Mouse (Mus musculus): ENCODE measurements around the gene Gm21954. TPM values are rescaled to one million over a fixed set of nuclear protein-coding genes. Genes with fewer than 3 reads are reported as not detected.

Gene Gm21954
- polyA plus RNA-seq, 1 experiment from 2014 or later = not detected

DNA sequence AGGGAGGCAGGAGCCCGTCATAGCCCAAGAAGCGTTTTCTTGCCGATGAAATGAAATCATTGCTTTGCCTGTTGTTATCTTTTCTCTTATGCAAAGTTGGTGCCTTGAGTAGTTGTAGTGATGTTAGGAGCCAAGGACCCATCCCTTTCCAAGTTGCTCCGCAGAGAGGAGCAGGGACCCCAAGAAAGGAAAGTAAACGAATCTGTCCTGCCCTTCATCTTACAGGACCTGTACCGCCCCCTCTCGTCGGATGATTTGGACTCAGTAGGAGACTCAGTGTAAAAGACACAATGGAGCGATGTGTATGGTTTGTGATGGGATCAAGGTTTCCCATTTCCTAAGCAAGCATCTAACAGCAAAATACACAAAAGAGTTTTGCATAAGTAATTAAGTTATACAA, 5.7 kb downstream of the Gm21954 start:
- 67% methylated on average over 9 of the region's 9 CpGs for WGBS
- no peak overlapping the region for H3K9ac ChIP-seq (replicated peaks; ENCODE audit: low read length)
- H3K9me3 ChIP-seq (ENCODE audit: low read length) = no peaks in the 10 kb centered on the region
- no peaks in the 10 kb centered on the region for H3K27me3 ChIP-seq (ENCODE audit: insufficient read depth, low read length)
- peak overlapping the region; percentile 38 for H3K4me2 ChIP-seq (replicated peaks; ENCODE audit: low read depth, low read length)
- H3K27ac ChIP-seq (ENCODE audit: low read length) = no peak overlapping the region
- no peaks in the 10 kb centered on the region for H3K36me3 ChIP-seq (ENCODE audit: insufficient read depth, low read length)
- H3K4me3 ChIP-seq (ENCODE audit: low read length) = peak overlapping the region; percentile 4; the same call in 1 of the 2 replicates
- no peak for ATAC-seq (ENCODE audit: low FRiP score, low TSS enrichment)
- peaks cover 11% of the 10 kb centered on the region; the same call in 1 of the 2 replicates for H3K4me1 ChIP-seq (ENCODE audit: insufficient read depth, low read length)

DNA sequence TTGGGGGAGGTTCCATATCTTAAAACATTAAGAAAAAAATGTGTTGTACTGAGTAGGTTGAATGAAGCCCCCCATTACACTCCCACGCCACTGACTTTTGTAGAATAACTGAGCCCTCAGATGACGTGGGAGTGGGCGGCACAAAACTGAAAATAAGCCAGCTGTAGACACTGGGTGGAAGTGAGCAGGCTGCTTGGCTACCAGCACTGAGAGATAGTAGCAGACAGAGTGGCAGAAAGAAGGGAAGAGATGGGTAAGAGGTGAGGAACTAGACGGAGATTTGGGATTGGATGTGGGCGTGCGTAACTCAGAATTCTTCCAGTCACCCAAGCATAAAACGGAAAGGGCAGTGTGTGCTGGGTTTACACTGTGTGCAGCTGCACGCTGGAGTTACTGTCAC, 6.2 kb downstream of the Gm21954 start:
- Histone ChIP-seq H3K27me3 (ENCODE audit: insufficient read depth, low read length) (no peaks in the 10 kb centered on the region), H3K4me2 (replicated peaks; ENCODE audit: low read depth, low read length) (peak overlapping the region; percentile 38), H3K9ac (replicated peaks; ENCODE audit: low read length) (no peak overlapping the region), H3K27ac (ENCODE audit: low read length) (no peak overlapping the region), H3K4me1 (ENCODE audit: insufficient read depth, low read length) (peaks cover 14% of the 10 kb centered on the region; the same call in 1 of the 2 replicates), H3K36me3 (ENCODE audit: insufficient read depth, low read length) (no peaks in the 10 kb centered on the region), H3K4me3 (ENCODE audit: low read length) (no peak overlapping the region; the same call in 1 of the 2 replicates), H3K9me3 (ENCODE audit: low read length) (no peaks in the 10 kb centered on the region)
- no peak for ATAC-seq (ENCODE audit: low FRiP score, low TSS enrichment)
- 57% methylated on average over 8 of the region's 8 CpGs for WGBS

DNA sequence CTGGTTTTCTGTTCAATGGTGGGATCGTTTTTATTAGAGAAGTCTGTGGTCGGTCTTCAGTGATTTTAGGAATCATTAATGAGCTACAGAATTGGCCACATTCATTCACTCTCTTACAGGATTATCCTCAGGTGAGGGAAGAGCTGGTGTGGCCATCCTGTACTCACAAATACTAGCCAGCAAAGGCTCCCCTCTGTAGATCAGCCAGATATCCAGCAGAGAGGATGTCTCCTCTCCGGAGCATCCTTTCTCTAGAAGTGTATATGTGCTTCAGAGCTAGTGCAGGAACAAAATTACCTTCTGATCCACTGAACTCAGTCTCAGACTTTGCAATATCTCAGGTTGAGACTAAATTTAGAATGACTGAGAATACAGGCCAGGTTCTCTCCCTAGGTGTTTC, 7.8 kb downstream of the Gm21954 start:
- peaks cover 14% of the 10 kb centered on the region; the same call in 1 of the 2 replicates for H3K4me1 ChIP-seq (ENCODE audit: insufficient read depth, low read length)
- no peaks in the 10 kb centered on the region for H3K36me3 ChIP-seq (ENCODE audit: insufficient read depth, low read length)
- no peak overlapping the region for H3K9ac ChIP-seq (replicated peaks; ENCODE audit: low read length)
- H3K4me2 ChIP-seq (replicated peaks; ENCODE audit: low read depth, low read length) = no peak overlapping the region
- H3K27ac ChIP-seq (ENCODE audit: low read length) = no peak overlapping the region
- H3K27me3 ChIP-seq (ENCODE audit: insufficient read depth, low read length) = no peaks in the 10 kb centered on the region
- 73% methylated on average over 3 of the region's 3 CpGs for WGBS
- 0 out of 2 replicates have a peak, but pooled peaks cover 3% of the 10 kb centered on the region for H3K9me3 ChIP-seq (ENCODE audit: low read length)
- no peak overlapping the region for H3K4me3 ChIP-seq (ENCODE audit: low read length)
- no peak for ATAC-seq (ENCODE audit: low FRiP score, low TSS enrichment)

DNA sequence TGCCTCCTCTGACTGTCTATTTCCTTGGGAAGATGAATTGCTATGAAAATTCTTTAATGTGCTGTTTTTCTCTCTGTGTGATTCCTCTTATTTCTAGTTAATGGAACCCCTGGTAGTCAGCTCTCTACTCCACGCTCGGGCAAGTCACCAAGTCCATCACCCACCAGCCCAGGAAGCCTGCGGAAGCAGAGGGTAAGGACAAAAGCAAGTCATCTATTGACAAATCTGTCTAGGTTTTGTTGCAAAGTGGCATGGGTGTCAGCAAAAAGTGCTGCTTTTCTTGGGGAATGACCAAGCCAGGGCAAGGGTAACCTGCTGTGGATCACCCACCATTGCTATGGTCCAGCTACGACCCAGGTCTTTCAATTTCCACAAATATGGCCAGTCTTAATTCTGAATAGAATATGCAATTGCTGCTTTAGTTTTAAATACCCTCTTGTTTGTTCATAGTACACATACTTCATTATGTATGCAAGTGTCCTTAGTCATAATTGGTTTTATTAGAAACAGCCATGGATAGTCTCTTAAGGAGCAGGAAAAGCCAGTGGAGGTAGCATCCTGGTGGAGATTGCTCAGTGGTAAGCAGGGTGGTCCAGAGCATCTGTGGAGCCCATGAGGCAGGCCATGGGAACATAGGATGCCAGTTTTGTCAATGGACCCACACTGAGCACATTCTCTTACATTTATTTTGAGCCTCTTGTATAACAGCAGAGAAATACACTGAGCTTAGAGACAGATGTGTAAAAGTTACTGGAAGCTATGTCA, 8.9 kb downstream of the Gm21954 start:
- Histone ChIP-seq H3K27ac (ENCODE audit: low read length) (no peak overlapping the region), H3K4me1 (ENCODE audit: insufficient read depth, low read length) (peaks cover 14% of the 10 kb centered on the region; the same call in 1 of the 2 replicates), H3K9me3 (ENCODE audit: low read length) (0 out of 2 replicates have a peak, but pooled peaks cover 3% of the 10 kb centered on the region), H3K4me3 (ENCODE audit: low read length) (no peak overlapping the region), H3K36me3 (ENCODE audit: insufficient read depth, low read length) (no peaks in the 10 kb centered on the region), H3K27me3 (ENCODE audit: insufficient read depth, low read length) (no peaks in the 10 kb centered on the region), H3K9ac (replicated peaks; ENCODE audit: low read length) (no peak overlapping the region), H3K4me2 (replicated peaks; ENCODE audit: low read depth, low read length) (no peak overlapping the region)
- no peak for ATAC-seq (ENCODE audit: low FRiP score, low TSS enrichment)
- 92% methylated on average over 4 of the region's 4 CpGs for WGBS

DNA sequence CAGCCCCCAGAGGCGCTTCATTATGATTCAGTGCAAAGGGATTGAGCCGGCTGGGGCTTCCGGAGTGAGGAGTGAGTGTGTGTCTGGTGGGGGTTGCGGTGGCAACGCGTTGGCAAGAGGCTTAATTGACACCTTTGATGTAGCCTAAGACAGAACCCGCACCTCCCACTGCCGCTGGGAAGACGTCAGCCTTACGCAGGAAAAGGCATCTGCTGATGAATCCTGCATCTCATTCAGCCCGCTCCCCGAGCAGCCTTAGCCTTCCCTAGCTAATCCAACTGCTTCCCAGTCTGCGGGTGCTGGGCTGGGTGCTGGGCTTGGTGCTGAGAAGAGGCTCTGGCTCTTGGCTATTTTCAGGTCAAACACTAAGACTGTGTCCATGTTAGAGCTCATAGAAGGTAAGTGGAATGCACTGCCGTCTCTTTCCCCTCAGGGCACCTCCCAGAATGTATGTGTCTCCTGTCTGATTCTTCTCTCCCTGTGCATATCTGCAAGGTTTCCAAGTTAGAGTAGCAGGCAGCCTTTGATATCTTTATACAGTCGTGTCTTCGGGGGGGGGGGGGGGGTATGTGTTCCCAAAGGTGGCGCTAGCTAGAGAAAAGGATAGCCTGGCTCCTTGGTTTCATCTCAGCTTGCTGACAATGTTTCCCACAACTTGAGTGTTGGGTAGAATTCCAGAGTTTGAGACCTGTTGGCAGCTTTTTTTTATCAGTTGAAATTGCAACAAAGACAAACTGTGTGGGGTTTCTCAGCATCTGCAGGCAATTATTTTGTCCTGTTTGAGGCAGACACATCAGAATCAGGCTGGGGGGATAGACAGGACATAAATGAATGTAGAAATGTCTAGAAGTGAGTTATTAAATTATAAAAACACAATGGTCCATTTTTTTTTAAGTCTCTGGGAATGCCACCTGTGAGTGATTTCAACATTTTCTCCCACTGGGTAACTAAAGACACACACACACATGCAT, 10.0 kb downstream of the Gm21954 start:
- Histone ChIP-seq H3K27me3 (ENCODE audit: insufficient read depth, low read length) (no peaks in the 10 kb centered on the region), H3K27ac (ENCODE audit: low read length) (no peak overlapping the region), H3K9ac (replicated peaks; ENCODE audit: low read length) (peak overlapping the region; percentile 41), H3K4me1 (ENCODE audit: insufficient read depth, low read length) (peaks cover 14% of the 10 kb centered on the region; the same call in 1 of the 2 replicates), H3K9me3 (ENCODE audit: low read length) (0 out of 2 replicates have a peak, but pooled peaks cover 3% of the 10 kb centered on the region), H3K4me2 (replicated peaks; ENCODE audit: low read depth, low read length) (peak overlapping the region; percentile 60), H3K36me3 (ENCODE audit: insufficient read depth, low read length) (no peaks in the 10 kb centered on the region), H3K4me3 (ENCODE audit: low read length) (peak overlapping the region; percentile 32)
- ATAC-seq (ENCODE audit: low FRiP score, low TSS enrichment) = peak; percentile 67; the same call in 1 of the 2 replicates
- 2% methylated on average over 17 of the region's 17 CpGs for WGBS

DNA sequence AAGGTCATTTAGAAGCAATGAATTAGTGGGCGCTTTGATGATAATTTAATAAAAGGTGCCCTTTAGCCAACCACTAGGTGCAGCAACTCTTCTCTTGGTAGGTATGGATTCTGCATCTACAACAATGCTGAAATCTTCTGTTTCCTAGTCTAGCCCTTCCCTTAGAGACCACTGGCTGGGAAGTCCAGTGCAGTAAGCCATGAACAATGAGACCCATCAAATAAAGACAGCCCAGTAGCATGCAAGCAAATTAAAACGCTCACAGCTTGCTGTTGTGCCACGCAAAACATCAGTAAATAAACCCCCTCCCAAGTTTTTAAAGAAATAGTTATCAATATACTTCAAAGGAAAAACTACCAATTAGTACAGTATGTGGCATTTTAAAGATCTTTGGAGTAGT, 10.9 kb downstream of the Gm21954 start:
- H3K9ac ChIP-seq (replicated peaks; ENCODE audit: low read length) = no peak overlapping the region
- WGBS = 68% methylated on average over 3 of the region's 3 CpGs
- no peaks in the 10 kb centered on the region for H3K27me3 ChIP-seq (ENCODE audit: insufficient read depth, low read length)
- ATAC-seq (ENCODE audit: low FRiP score, low TSS enrichment) = no peak
- no peak overlapping the region; the same call in 1 of the 2 replicates for H3K4me3 ChIP-seq (ENCODE audit: low read length)
- no peak overlapping the region for H3K27ac ChIP-seq (ENCODE audit: low read length)
- 0 out of 2 replicates have a peak, but pooled peaks cover 3% of the 10 kb centered on the region for H3K9me3 ChIP-seq (ENCODE audit: low read length)
- no peaks in the 10 kb centered on the region for H3K36me3 ChIP-seq (ENCODE audit: insufficient read depth, low read length)
- H3K4me1 ChIP-seq (ENCODE audit: insufficient read depth, low read length) = peaks cover 14% of the 10 kb centered on the region; the same call in 1 of the 2 replicates
- peak overlapping the region; percentile 60 for H3K4me2 ChIP-seq (replicated peaks; ENCODE audit: low read depth, low read length)

DNA sequence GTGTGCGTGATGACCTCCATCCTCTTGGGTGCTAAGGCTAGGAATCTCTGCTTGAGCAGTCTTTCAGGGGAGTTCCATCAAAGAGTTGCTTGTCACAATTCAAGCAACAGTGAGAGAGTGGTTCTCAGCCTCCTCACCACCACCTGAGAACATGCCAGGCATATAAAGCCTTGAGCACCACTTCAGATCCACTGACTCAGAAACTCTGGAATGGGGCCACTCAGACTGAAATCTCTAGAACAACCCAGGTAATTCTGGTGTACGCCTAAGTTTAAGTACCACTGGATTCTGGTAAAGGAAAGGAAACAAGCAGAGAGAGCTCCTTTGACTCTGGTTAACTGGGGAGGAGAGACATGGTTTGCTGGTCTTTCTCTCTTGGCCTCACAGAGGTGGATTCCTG, 19.5 kb downstream of the Gm21954 start:
- no peak for ATAC-seq (ENCODE audit: low FRiP score, low TSS enrichment)
- WGBS = 93% methylated on average over 2 of the region's 2 CpGs
- no peaks in the 10 kb centered on the region for H3K36me3 ChIP-seq (ENCODE audit: insufficient read depth, low read length)
- no peak overlapping the region for H3K4me3 ChIP-seq (ENCODE audit: low read length)
- H3K4me1 ChIP-seq (ENCODE audit: insufficient read depth, low read length) = no peaks in the 10 kb centered on the region
- 0 out of 2 replicates have a peak, but pooled peaks cover 2% of the 10 kb centered on the region for H3K9me3 ChIP-seq (ENCODE audit: low read length)
- no peaks in the 10 kb centered on the region for H3K27me3 ChIP-seq (ENCODE audit: insufficient read depth, low read length)
- H3K9ac ChIP-seq (replicated peaks; ENCODE audit: low read length) = no peak overlapping the region
- H3K27ac ChIP-seq (ENCODE audit: low read length) = no peak overlapping the region
- H3K4me2 ChIP-seq (replicated peaks; ENCODE audit: low read depth, low read length) = no peak overlapping the region

DNA sequence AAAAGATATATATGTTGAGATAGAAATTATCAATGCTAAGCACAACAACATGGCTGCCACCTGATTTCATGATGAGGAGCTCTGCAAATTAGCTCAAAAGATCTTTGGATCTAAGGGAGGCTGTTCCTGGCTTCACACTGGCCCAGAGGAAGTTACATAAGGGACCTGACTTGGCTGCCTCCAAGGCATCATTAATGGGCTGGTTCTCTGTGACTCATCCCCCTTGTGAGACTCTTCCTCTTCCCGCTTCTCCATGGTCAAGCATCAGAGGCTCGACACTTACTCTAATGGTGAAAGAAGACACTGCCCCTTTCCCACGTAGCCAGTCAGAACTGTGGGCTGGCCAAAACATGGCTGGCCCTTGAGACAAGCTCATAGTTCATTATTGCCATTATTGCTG, 20.1 kb downstream of the Gm21954 start:
- Histone ChIP-seq H3K9ac (replicated peaks; ENCODE audit: low read length) (no peak overlapping the region), H3K4me1 (ENCODE audit: insufficient read depth, low read length) (no peaks in the 10 kb centered on the region), H3K27ac (ENCODE audit: low read length) (no peak overlapping the region), H3K9me3 (ENCODE audit: low read length) (0 out of 2 replicates have a peak, but pooled peaks cover 2% of the 10 kb centered on the region), H3K4me3 (ENCODE audit: low read length) (no peak overlapping the region), H3K4me2 (replicated peaks; ENCODE audit: low read depth, low read length) (no peak overlapping the region), H3K27me3 (ENCODE audit: insufficient read depth, low read length) (no peaks in the 10 kb centered on the region), H3K36me3 (ENCODE audit: insufficient read depth, low read length) (no peaks in the 10 kb centered on the region)
- 77% methylated on average over 3 of the region's 3 CpGs for WGBS
- ATAC-seq (ENCODE audit: low FRiP score, low TSS enrichment) = no peak

DNA sequence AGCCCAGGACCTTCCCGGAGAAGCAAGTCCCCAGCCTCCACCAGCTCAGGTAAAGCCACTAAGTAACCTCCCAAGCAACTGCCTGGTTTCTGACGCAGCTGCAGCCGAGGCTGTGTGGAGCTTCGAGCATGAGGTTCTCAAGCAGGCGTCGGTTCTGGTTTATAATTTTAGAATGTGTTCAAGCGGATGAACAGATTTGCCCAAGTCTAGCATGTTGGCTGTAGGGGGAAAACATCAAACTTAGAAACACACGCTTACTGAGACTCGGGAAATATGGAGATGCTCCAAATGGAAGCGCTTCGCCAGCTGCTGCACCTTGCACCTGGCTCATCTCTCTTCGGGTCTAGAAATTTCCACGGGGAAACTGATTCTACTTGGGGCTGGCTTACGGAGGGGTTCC, 21.0 kb downstream of the Gm21954 start:
- 96% methylated on average over 14 of the region's 14 CpGs for WGBS
- Histone ChIP-seq H3K27me3 (ENCODE audit: insufficient read depth, low read length) (no peaks in the 10 kb centered on the region), H3K27ac (ENCODE audit: low read length) (no peak overlapping the region), H3K9ac (replicated peaks; ENCODE audit: low read length) (no peak overlapping the region), H3K9me3 (ENCODE audit: low read length) (0 out of 2 replicates have a peak, but pooled peaks cover 2% of the 10 kb centered on the region), H3K4me1 (ENCODE audit: insufficient read depth, low read length) (no peaks in the 10 kb centered on the region), H3K36me3 (ENCODE audit: insufficient read depth, low read length) (no peaks in the 10 kb centered on the region), H3K4me3 (ENCODE audit: low read length) (no peak overlapping the region), H3K4me2 (replicated peaks; ENCODE audit: low read depth, low read length) (no peak overlapping the region)
- no peak for ATAC-seq (ENCODE audit: low FRiP score, low TSS enrichment)

All from kidney, embryonic 16.5 days (tissue).